Mouse (Mus musculus) midbrain, embryonic 16.5 days (tissue): Measurements from ENCODE around the gene Kansl2. TPM values are rescaled to one million over a fixed set of nuclear protein-coding genes. Genes with fewer than 3 reads are reported as not detected.
"Not testable (repeated sequence)": the region's sequence is repeated elsewhere in the genome, so short reads cannot be mapped to it uniquely, and the experiment has no call there.

Source experiments
- ATAC-seq: fragments of 200-750 bp; cut with Nextera tagmentation; 2 replicates; pipeline ENCODE4 v1.8.0; 2017; ENCODE audit warnings: moderate TSS enrichment
- H3K27ac ChIP-seq: fragments of 300-500 bp; sonication (generic); 2 replicates; pipeline ENCODE4 v1.5.1; 2014; ENCODE audit warnings: mild to moderate bottlenecking, low read length, mixed read lengths
- H3K27me3 ChIP-seq: fragments of 300-500 bp; sonication (generic); 2 replicates; pipeline ENCODE4 v1.6.1; 2014; ENCODE audit warnings: low read depth, low read length, mixed read lengths; ENCODE audit not compliant: control insufficient read depth, insufficient read depth
- H3K36me3 ChIP-seq: fragments of 300-500 bp; sonication (generic); 2 replicates; pipeline ENCODE4 v1.6.1; 2014; ENCODE audit warnings: mild to moderate bottlenecking, low read length, moderate library complexity, mixed read lengths; ENCODE audit not compliant: control insufficient read depth, insufficient read depth
- H3K4me1 ChIP-seq: fragments of 300-500 bp; sonication (generic); 2 replicates; pipeline ENCODE4 v1.6.1; 2014; ENCODE audit warnings: mild to moderate bottlenecking, low read length, mixed read lengths; ENCODE audit not compliant: control insufficient read depth, insufficient read depth
- H3K4me2 ChIP-seq: fragments of 300-500 bp; sonication (generic); 2 replicates; pipeline ENCODE4 v1.6.1; 2014; ENCODE audit warnings: mild to moderate bottlenecking, low read length, mixed read lengths
- H3K4me3 ChIP-seq: fragments of 300-500 bp; sonication (generic); 2 replicates; pipeline ENCODE4 v1.5.1; 2014; ENCODE audit warnings: low read depth, mild to moderate bottlenecking, low read length, moderate library complexity, mixed read lengths
- H3K9ac ChIP-seq: fragments of 300-500 bp; sonication (generic); 2 replicates; pipeline ENCODE4 v1.6.1; 2014; ENCODE audit warnings: low read depth, low read length, mixed read lengths
- H3K9me3 ChIP-seq: fragments of 300-500 bp; sonication (generic); replicated peaks from 2 replicates; pipeline ENCODE4 v1.6.1; 2014; ENCODE audit warnings: mild to moderate bottlenecking, low read length, mixed read lengths; ENCODE audit not compliant: control insufficient read depth, poor library complexity, severe bottlenecking
- WGBS: fragments of 180-500 bp; shearing (Covaris S2); extraction: QIAGEN DNeasy Blood & Tissue Kit; methylation state at CpG from one replicate; pipeline ENCODE4 v1.1.7; 2014; 5-methylcytosine and 5-hydroxymethylcytosine counted together
- polyA plus RNA-seq: library from polyadenylated mRNA; unstranded; fragments of >200 nt; fragmentation: Nextera tagmentation; extraction: Ambion mirVana; gene quantifications from 2 replicates; pipeline ENCODE4 v1.2.1, GENCODE M21; 2015

Gene Kansl2
- polyA plus RNA-seq, 1 experiment from 2014 or later: 106 TPM

- Histone ChIP-seq H3K4me1 (peaks cover 2% of the 10 kb centered on the region; the same call in 1 of the 2 replicates), H3K9me3 (no peaks in the 10 kb centered on the region), H3K9ac (no peak overlapping the region), H3K4me3 (no peak overlapping the region), H3K27ac (no peak overlapping the region), H3K36me3 (peaks cover 46% of the 10 kb centered on the region), H3K4me2 (no peak overlapping the region), H3K27me3 (no peaks in the 10 kb centered on the region)
- WGBS: 79% methylated on average over 5 of the region's 5 CpGs
- no peak for ATAC-seq
These were observed 8.0 kb downstream of the Kansl2 start for GRCm38 (mm10) chr15:98526057-98526456.

GRCm38 (mm10) chr15:98521245-98521644, 12.8 kb downstream of the Kansl2 start:
- WGBS: 94% methylated on average over 3 of the region's 3 CpGs
- peaks cover 45% of the 10 kb centered on the region for H3K36me3 ChIP-seq

GRCm38 (mm10) chr15:98517380-98518355, 16.4 kb downstream of the Kansl2 start:
- 67% methylated on average over 16 of the region's 16 CpGs for WGBS
- ATAC-seq: no peak
- Histone ChIP-seq H3K36me3 (peaks cover 30% of the 10 kb centered on the region), H3K9me3 (no peaks in the 10 kb centered on the region), H3K4me1 (no peaks in the 10 kb centered on the region), H3K9ac (no peak overlapping the region), H3K4me3 (no peak overlapping the region), H3K27me3 (no peaks in the 10 kb centered on the region), H3K4me2 (no peak overlapping the region), H3K27ac (no peak overlapping the region)

More at GRCm38 (mm10) chr15:98521245-98521644, 12.8 kb downstream of the Kansl2 start:
- Histone ChIP-seq H3K4me3 (no peak overlapping the region), H3K4me1 (no peaks in the 10 kb centered on the region), H3K9me3 (no peaks in the 10 kb centered on the region), H3K4me2 (no peak overlapping the region), H3K27me3 (no peaks in the 10 kb centered on the region), H3K27ac (no peak overlapping the region), H3K9ac (no peak overlapping the region)
- no peak for ATAC-seq

GRCm38 (mm10) chr15:98514845-98515244, 19.2 kb downstream of the Kansl2 start:
- 86% methylated on average over 2 of the region's 2 CpGs for WGBS
- not testable (repeated sequence) for H3K4me2 ChIP-seq, H3K27ac ChIP-seq, H3K9me3 ChIP-seq, ATAC-seq, H3K4me1 ChIP-seq, H3K4me3 ChIP-seq, H3K9ac ChIP-seq, H3K27me3 ChIP-seq
- H3K36me3 ChIP-seq: peaks cover 13% of the 10 kb centered on the region

GRCm38 (mm10) chr15:98514146-98514545, 19.9 kb downstream of the Kansl2 start:
- Histone ChIP-seq H3K9me3 (no peaks in the 10 kb centered on the region), H3K27me3 (no peaks in the 10 kb centered on the region), H3K4me1 (0 out of 2 replicates have a peak, but pooled peaks cover 2% of the 10 kb centered on the region), H3K27ac (no peak overlapping the region), H3K4me2 (no peak overlapping the region), H3K9ac (no peak overlapping the region), H3K36me3 (peaks cover 9% of the 10 kb centered on the region), H3K4me3 (no peak overlapping the region)
- no peak for ATAC-seq
- WGBS: 87% methylated on average over 8 of the region's 8 CpGs

GRCm38 (mm10) chr15:98513676-98514075, 20.4 kb downstream of the Kansl2 start:
- ATAC-seq, H3K4me1 ChIP-seq, H3K4me2 ChIP-seq, H3K27me3 ChIP-seq, H3K9me3 ChIP-seq, H3K4me3 ChIP-seq, H3K27ac ChIP-seq, H3K36me3 ChIP-seq, H3K9ac ChIP-seq: not testable (repeated sequence)
- WGBS: 86% methylated on average over 3 of the region's 3 CpGs

GRCm38 (mm10) chr15:98512799-98513321, 21.2 kb downstream of the Kansl2 start:
- 58% methylated on average over 17 of the region's 17 CpGs for WGBS
- 0 out of 2 replicates have a peak, but pooled peaks cover 2% of the 10 kb centered on the region for H3K4me1 ChIP-seq
- no peaks in the 10 kb centered on the region for H3K9me3 ChIP-seq
- H3K27ac ChIP-seq: no peak overlapping the region
- H3K4me2 ChIP-seq: no peak overlapping the region
- no peak overlapping the region for H3K9ac ChIP-seq
- H3K27me3 ChIP-seq: no peaks in the 10 kb centered on the region
- ATAC-seq: no peak
- no peak overlapping the region for H3K4me3 ChIP-seq
- H3K36me3 ChIP-seq: peaks cover 3% of the 10 kb centered on the region; the same call in 1 of the 2 replicates

GRCm38 (mm10) chr15:98512232-98512631, 21.8 kb downstream of the Kansl2 start:
- Histone ChIP-seq H3K4me1 (0 out of 2 replicates have a peak, but pooled peaks cover 2% of the 10 kb centered on the region), H3K27ac (no peak overlapping the region), H3K4me2 (no peak overlapping the region), H3K4me3 (no peak overlapping the region), H3K9me3 (no peaks in the 10 kb centered on the region), H3K36me3 (no peaks in the 10 kb centered on the region), H3K27me3 (no peaks in the 10 kb centered on the region), H3K9ac (no peak overlapping the region)
- no peak for ATAC-seq
- WGBS: 48% methylated on average over 8 of the region's 8 CpGs

GRCm38 (mm10) chr15:98511386-98511928, 22.6 kb downstream of the Kansl2 start:
- no peaks in the 10 kb centered on the region for H3K27me3 ChIP-seq
- H3K36me3 ChIP-seq: no peaks in the 10 kb centered on the region
- 43% methylated on average over 13 of the region's 13 CpGs for WGBS
- no peak overlapping the region for H3K4me2 ChIP-seq
- H3K27ac ChIP-seq: no peak overlapping the region
- H3K4me3 ChIP-seq: no peak overlapping the region
- no peak overlapping the region for H3K9ac ChIP-seq
- ATAC-seq: no peak
- 0 out of 2 replicates have a peak, but pooled peaks cover 2% of the 10 kb centered on the region for H3K4me1 ChIP-seq
- H3K9me3 ChIP-seq: no peaks in the 10 kb centered on the region
